Mouse (Mus musculus) naive thymus-derived CD4-positive, alpha-beta T cell, adult 5 months (primary cell): ENCODE data around the gene Olfr1115. TPM values are rescaled to one million over a fixed set of nuclear protein-coding genes. Genes with fewer than 3 reads are reported as not detected.

Source experiments
- polyA plus RNA-seq: library from polyadenylated mRNA; unstranded; fragments of 100-300 nt; shearing (Covaris generic); gene quantifications from one replicate; pipeline ENCODE4 v1.2.1, GENCODE M21; 2017

Gene Olfr1115
- not detected for polyA plus RNA-seq

DNA sequence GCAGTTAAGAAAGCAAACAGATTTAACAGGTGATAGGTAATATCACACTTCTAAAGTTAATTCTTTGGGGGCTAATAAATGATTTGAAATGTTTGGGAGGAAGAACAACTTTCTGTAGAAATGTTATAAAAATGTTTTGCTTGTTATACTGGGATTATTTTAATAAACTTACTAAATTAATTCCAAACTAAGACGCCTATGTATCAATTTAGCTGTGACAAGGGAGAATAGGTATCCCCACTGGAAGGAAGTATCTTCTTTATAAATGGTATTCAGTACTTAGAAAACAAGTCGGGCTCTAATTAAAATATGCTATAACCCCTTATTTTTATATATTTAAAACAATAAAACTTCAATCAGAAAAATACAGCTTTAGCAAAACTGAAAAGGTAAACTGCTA is at the start of gene Olfr1115:
Gene Olfr1115 (plus strand): TSS at position 301 of the 400 bp plus-strand sequence.

DNA sequence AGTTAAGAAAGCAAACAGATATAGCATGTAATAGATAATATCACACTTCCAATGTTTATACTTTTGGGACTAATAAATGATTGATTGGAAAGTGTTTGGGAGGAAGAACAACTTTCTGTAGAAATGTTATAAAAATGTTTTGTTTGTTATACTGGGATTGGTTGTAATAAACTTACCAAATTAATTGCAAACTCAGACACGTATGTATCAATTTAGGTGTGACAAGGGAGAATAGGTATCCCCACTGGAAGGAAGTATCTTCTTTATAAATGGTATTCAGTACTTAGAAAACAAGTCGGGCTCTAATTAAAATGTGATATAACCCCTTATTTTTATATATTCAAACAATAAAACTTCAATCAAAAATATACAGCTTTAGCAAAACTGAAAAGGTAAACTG is 39.1 kb upstream of the Olfr1115 start, which contains the start of gene Olfr1113:
Gene Olfr1113 (plus strand): TSS at position 301 of the 400 bp plus-strand sequence.

DNA sequence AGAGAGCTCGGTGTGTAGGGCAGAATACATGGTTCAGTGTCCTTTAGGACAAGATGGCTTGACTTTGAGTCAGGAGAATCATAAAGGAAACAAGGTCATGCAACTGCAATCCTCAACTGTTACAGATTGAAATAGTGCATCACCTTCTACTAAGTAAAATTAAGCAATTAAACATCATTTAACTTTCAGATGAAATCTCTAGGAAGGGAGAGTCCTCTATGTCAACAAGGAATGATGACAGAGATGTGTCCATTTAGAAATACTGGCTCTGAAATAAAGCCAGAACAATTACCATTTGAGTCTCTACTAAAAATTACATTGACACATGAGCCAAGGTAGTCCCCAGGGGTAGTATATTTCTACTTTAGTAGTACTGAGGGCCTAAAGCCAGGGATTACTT is 19.4 kb downstream of the Olfr1115 start, which contains the start of gene Olfr1116:
Gene Olfr1116 (plus strand): TSS at position 301 of the 400 bp plus-strand sequence.

Other genes starting within 250 kb of the Olfr1115 start
- not detected for gene Olfr1102, start 249.6 kb upstream of the Olfr1115 start, polyA plus RNA-seq
- gene Olfr1104, start 220.9 kb upstream of the Olfr1115 start, polyA plus RNA-seq: not detected
- gene Olfr1105, start 211.5 kb upstream of the Olfr1115 start, polyA plus RNA-seq: 0.14 TPM
- not detected for gene Olfr1106, start 195.7 kb upstream of the Olfr1115 start, polyA plus RNA-seq
- not detected for gene Olfr1107, start 172.2 kb upstream of the Olfr1115 start, polyA plus RNA-seq
- 0.19 TPM for gene Olfr1109, start 152.0 kb upstream of the Olfr1115 start, polyA plus RNA-seq
- not detected for gene Olfr259, start 133.4 kb upstream of the Olfr1115 start, polyA plus RNA-seq
- gene Olfr1110, start 107.7 kb upstream of the Olfr1115 start, polyA plus RNA-seq: not detected
- not detected for gene Olfr1111, start 95.4 kb upstream of the Olfr1115 start, polyA plus RNA-seq
- gene Olfr1112, start 60.2 kb upstream of the Olfr1115 start, polyA plus RNA-seq: not detected
- gene Olfr1113, start 39.0 kb upstream of the Olfr1115 start, polyA plus RNA-seq: not detected
- gene Olfr1116, start 19.5 kb downstream of the Olfr1115 start, polyA plus RNA-seq: 0.04 TPM
- not detected for gene Olfr1118, start 59.6 kb downstream of the Olfr1115 start, polyA plus RNA-seq
- not detected for gene Olfr1120, start 106.8 kb downstream of the Olfr1115 start, polyA plus RNA-seq
- gene Olfr1121, start 121.9 kb downstream of the Olfr1115 start, polyA plus RNA-seq: 0.22 TPM
- 0.09 TPM for gene Olfr1122, start 137.8 kb downstream of the Olfr1115 start, polyA plus RNA-seq
- gene Olfr1123, start 168.6 kb downstream of the Olfr1115 start, polyA plus RNA-seq: not detected
- 0.32 TPM for gene Olfr1124, start 182.3 kb downstream of the Olfr1115 start, polyA plus RNA-seq
- gene Olfr1126, start 205.9 kb downstream of the Olfr1115 start, polyA plus RNA-seq: not detected
- gene Pramel7, start 249.1 kb downstream of the Olfr1115 start, polyA plus RNA-seq: not detected